Mouse (Mus musculus): ENCODE results near the gene Myh6. TPM values are rescaled to one million over a fixed set of nuclear protein-coding genes. Genes with fewer than 3 reads are reported as not detected.

Gene Myh6
- total RNA-seq, 2 experiments from 2014 or later: 15,879 to 17,172 TPM

Small RNA genes within 50 kb of the gene (microRNA-seq; reads per million reads assigned to microRNA genes)
- 3,032 to 14,283 reads per million in 2 experiments for gene Mir208a
- gene Mir208b: 7,496 to 9,787 reads per million in 2 experiments

Other genes with a start within 250 kb of the Myh6 start
- gene Slc7a8, start 185.0 kb downstream of the Myh6 start, total RNA-seq (2021): 1 to 10 TPM; 1.9 to 2.0 TPM
- not detected for gene Rnf212b, start 152.8 kb downstream of the Myh6 start, total RNA-seq (2021)
- gene Homez, start 96.0 kb downstream of the Myh6 start, total RNA-seq (2021): 1 to 10 TPM; 7.7 to 8.9 TPM
- 1 to 10 TPM; 6.4 to 7.6 TPM for gene Ppp1r3e, start 89.4 kb downstream of the Myh6 start, total RNA-seq (2021)
- 10 to 100 TPM; 37.5 to 39.2 TPM for gene Bcl2l2, start 83.5 kb downstream of the Myh6 start, total RNA-seq (2021)
- 1 to 10 TPM; 3.0 to 3.9 TPM for gene Gm20521, start 83.5 kb downstream of the Myh6 start, total RNA-seq (2021)
- 100 to 1,000 TPM; 141 to 142 TPM for gene Pabpn1, start 74.4 kb downstream of the Myh6 start, total RNA-seq (2021)
- gene Slc22a17, start 53.8 kb downstream of the Myh6 start, total RNA-seq (2021): 10 to 100 TPM; 24.8 to 25.2 TPM
- 10 to 100 TPM; 10.5 to 10.9 TPM for gene Efs, start 40.8 kb downstream of the Myh6 start, total RNA-seq (2021)
- not detected for gene Il25, start 34.2 kb downstream of the Myh6 start, total RNA-seq (2021)
- gene Cmtm5, start 30.7 kb downstream of the Myh6 start, total RNA-seq (2021): under 1 TPM in 1 of 2 experiments, not detected in 1; 0.33 TPM
- gene Gm17428, start 10.0 kb upstream of the Myh6 start, total RNA-seq (2021): not detected
- gene Myh7, start 27.7 kb upstream of the Myh6 start, total RNA-seq (2021): 1,000 to 10,000 TPM; 1,764 to 1,922 TPM
- gene Ngdn, start 48.5 kb upstream of the Myh6 start, total RNA-seq (2021): 10 to 100 TPM; 35.7 to 39.7 TPM
- 1 to 10 TPM; 2.9 to 3.8 TPM for gene Zfhx2, start 125.4 kb upstream of the Myh6 start, total RNA-seq (2021)
- 10 to 100 TPM; 12.2 to 13.2 TPM for gene Thtpa, start 127.9 kb upstream of the Myh6 start, total RNA-seq (2021)
- gene Ap1g2, start 139.7 kb upstream of the Myh6 start, total RNA-seq (2021): 1 to 10 TPM; 3.3 to 5.6 TPM
- gene Jph4, start 150.0 kb upstream of the Myh6 start, total RNA-seq (2021): under 1 TPM; 0.10 to 0.16 TPM